Mouse (Mus musculus) cerebral cortex, adult 2 months (tissue): Measurements from ENCODE around the gene Nfatc2ip.

ENCODE experiments used
- WGBS: fragments of 180-500 bp; shearing (Covaris S2); methylation state at CpG from one replicate; pipeline ENCODE4 v1.1.7; 2018; 5-methylcytosine and 5-hydroxymethylcytosine counted together

The Nfatc2ip gene

DNA sequence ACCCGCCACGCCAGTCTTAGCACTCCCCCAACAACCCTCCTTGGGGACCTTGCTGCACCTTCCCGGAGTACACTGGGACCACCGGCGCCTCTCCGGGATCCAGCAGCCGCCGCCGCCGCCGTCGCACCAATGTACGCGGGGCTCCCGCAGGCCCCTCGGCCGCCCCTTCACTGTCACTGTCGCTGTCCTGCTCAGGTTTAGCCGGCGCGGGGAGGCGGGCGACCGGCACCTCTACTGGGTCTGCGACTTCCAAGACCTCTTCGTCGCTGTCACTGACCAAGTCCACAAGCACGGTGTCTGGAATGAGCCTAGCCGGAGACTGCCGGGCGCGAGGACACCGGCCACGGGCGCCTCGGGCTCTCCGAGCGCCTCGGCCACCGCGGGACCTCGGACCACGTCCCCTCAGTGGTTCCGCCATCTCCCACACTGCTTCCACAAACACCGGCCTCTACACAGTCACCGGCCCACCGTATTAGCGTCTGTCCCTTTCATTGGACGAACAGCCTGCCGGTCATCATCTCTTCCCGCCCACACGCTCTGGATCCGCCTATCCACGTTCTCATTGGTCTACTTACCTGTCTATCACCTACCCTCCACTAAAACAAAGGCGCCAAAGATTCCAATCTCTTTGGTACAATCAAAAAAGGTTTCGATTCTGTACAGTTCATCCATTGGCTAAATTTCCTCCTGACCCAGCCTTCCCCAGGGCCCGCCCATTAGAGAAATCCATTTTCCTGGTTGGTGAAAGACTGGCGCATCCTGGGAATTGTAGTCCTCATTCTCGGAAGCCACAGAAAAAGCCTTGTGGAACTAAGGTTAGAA lies at the start of gene Nfatc2ip:
Nfatc2ip (minus strand) TSS at position 440 of the 822 bp plus-strand sequence.
- WGBS: under 1% methylated on average over 59 of the region's 59 CpGs

DNA sequence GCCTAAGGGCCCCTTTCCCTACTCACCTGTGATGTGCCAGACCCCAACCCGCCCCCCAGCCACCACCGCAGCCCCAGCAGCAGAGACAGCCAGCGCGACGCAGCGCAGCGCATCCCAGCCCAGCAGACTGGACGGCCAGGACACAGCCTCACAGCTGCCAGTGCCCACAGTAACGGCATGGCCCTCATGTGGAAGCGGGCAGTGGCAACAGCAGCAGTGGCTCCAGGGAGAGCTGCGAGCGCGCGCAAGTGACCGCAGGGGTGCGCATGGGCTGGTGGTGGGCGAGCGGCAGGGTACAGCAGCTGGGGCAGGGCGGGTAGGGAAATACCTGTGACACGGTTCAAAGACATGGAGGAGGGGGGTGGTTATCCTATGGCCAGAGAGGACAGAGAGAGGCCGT lies 49.7 kb upstream of the Nfatc2ip start:
- WGBS: 93% methylated on average over 21 of the region's 21 CpGs

DNA sequence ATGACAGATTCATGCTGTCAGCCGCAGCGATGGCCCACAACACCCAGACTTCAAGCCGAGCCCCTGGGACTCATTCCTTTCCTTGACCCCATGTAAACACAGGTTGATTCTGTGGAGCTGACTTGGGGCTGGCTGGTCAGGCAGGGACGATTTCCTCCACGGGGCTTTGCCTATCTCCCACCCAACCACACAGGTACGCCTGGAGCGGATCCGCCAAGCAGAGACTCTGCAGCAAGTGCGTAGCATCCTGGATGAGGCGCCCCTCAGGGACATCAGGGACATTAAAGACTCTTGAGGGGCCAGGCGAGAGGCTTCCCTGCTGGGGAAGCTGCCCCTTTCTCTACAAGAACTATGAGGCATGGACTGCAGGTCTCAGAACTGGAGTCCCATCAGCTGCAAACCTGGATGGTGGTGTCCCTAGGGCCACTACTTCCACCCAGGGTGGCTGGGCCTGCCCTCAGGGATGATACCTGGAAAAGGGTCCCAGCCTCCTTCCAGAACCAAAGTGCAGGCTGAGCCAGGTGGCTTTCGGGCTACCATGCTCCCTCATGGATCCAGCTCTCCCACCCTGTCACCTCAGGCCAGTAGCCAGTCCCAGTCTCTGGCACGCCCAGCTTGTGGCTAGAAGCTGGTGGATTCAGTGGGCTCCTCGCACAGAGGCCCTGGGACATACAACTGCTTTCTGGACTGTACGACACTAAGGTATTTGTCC lies 48.7 kb upstream of the Nfatc2ip start:
- 95% methylated on average over 15 of the region's 15 CpGs for WGBS

DNA sequence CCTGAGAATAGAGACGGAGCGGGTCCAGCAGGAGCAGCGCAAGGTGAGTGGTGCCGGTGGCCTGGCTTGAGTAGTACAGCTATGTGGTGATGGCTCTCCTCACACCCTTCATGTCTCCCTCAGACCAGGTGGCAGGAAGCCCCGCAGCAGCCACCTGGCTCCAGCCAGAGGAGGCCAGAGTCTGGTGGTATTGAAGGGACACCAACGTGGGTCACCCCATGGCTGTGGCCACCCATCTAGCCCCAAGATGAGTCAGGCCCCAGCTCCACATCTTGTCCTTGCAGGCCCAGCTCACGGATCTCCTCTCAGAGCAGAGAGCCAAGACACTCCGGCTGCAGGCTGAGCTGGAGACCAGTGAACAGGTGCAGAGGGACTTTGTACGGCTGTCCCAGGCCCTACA lies 48.0 kb upstream of the Nfatc2ip start:
- WGBS: 98% methylated on average over 9 of the region's 9 CpGs

DNA sequence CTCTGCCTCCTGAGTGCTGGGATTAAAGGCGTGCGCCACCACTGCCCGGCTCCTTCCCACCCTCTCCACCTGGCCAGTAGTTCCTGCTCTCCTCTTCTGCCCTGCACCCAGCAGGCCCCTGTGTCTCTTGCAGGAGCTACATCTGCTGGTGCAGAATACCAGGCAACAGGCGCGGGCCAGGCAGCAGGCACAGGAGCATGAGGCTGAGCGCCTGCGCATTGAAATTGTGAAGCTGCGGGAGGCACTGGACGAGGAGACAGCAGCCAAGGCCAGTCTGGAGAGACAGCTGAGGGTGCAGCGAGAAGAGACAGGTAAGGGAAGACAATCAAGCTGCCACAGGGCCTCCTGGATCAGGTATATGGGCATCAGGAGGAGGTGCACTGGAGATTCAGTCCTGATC lies 47.5 kb upstream of the Nfatc2ip start:
- WGBS: 96% methylated on average over 10 of the region's 10 CpGs

DNA sequence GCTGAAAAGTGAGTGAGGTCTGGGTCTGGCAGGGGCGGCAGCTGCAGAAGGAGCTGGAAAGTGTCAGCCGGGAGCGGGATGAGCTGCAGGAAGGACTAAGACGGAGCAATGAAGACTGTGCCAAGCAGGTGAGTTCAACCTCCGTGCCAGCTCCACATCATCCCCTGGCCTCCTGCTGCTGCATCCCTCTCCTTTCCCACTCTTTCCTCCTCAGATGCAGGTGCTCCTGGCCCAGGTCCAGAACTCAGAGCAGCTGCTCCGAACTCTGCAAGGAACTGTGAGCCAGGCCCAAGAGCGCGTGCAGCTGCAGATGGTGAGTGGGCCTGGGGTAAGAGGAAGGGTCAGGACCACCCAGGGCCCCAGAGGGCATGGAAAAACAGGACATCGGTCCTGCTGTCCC lies 43.6 kb upstream of the Nfatc2ip start:
- 76% methylated on average over 9 of the region's 9 CpGs for WGBS

DNA sequence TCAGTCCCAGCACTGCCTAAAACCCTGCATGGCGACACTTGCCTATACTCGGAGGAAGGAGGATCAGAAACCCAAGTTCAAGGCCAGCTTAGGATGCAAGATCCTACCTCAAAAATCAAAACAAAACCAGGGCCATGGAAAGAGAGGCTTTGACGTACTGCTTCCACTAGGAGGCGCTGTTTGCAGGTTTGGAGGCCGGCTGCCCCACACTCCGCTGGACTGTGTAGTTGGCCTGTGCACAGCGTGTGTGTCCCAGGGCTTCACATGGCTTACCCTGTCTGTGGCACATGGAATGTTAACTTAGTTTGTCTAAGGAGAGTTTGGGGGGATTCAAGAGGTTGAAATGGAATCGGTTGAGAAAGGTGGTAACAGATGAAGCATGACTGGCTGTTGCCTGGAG lies 40.3 kb upstream of the Nfatc2ip start:
- WGBS: 39% methylated on average over 8 of the region's 8 CpGs

DNA sequence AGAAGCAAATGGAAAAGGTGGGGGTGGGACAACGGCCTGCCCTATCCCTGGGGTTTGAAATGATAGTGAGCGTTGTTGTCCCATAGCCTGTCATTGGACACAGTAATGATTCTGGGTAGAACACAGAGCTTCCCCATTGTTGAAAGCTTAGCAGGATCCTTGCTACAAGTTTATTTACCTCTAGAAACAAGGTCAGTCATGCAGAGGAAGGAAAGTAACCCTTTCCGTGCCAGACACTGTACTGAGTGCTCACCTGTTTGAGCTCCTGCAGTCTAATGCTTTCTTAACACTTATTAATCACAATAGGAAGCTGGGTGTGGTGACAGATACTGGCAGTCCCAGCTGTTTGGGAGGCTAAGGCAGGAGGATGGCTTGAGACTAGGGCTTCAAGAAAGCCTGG lies 39.3 kb upstream of the Nfatc2ip start:
- 87% methylated on average over 3 of the region's 3 CpGs for WGBS

DNA sequence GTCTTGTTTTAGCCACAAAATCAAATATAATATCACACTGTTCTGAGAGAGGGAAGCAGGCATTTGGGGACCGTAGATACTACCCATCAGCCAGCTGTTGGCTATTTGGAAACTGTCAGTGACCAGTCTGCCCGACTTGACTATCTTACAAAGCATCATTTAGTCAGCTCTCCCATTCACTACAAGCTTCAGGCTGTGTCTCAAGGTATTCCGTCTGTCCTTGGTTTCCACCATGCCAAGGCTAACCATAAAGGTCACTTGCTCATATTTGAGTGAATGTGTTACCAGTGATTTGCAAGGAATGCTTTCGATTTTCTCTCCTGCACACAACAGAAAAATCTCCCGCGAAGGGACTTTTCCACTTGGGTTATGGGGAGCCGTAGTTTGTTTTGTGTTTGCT lies 38.2 kb upstream of the Nfatc2ip start:
- 91% methylated on average over 7 of the region's 7 CpGs for WGBS

DNA sequence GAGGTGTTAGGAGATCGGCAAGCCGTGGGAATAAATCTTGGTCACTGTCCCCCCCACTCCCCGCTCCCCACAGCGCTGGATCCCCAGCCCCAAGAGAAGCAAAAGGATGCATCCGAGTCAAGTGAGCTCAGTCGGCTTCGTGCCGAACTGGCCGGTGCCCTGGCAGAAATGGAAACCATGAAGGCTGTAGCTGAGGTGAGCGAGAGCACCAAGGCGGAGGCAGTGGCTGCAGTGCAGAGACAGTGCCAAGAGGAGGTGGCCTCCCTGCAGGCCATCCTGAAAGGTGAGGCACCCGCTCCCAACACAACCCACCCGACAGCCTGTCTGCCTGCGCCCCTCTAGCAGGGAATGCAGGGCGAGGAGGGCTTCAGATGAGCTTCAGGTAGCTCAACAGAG lies 33.0 kb upstream of the Nfatc2ip start:
- 26% methylated on average over 15 of the region's 15 CpGs for WGBS

DNA sequence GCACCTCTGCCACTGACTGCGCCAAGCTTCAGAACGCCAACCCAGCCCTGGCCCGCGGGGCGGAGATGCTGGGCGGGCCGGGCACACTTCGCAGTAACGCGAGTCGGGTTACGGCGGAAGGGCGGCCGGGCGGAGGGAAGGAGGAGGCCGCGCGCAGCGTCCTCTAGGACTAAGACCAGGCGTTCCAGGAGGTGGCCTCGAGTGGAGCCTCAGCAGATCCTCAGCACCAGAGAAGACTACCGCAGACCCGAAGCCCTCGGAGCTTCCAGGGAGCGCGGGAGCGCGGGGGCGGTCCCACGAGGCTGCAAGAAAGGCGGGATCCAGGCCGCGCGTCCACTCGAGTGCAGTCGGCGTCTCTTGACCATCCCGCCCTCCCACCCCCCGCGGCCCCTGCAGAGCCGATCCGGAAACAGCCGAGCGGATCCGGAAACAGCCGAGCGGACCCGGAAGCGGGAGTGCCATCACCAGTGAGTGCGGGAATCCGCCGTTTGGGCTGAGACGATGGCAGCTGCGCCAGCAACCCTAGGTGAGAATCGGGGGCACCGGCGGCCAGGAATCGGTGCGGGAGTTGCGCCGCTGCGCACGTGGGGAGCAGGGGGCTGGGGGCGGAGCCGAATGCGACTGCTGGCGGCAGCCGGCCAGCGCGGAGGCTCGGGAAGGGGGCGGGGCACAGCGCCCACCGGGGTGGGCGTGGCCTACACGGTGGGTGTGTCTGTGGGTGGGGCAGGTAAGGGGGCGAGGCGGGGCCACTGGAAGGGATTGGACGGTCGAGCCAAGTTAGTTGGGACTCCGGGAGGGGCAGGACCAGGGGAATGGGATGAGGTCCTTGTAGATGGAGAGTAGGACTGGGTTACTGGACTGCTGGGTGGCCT lies 32.3 kb upstream of the Nfatc2ip start, which contains the start of gene Rabep2:
Rabep2 (plus strand) TSS at position 129 of the 872 bp plus-strand sequence.
- WGBS: under 1% methylated on average over 81 of the region's 82 CpGs

DNA sequence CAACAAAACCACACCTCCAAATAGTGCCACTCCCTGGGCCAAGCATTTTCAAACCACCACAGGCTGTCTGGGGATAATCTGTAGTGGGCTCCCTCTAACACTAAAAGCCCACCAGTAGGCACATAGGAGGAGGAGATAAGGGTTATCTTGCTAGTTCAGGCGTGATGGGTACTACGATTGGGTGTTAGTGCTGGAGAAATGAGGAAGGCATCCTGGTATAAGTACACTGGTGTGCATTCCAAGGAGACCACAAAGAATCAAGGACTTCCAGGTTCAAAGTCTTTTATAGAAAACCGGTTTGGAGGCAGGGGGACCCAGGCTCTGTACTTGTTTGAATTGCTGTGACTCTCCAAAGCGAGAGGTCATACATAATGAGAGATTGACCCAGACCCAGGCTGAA lies 31.6 kb upstream of the Nfatc2ip start:
- 29% methylated on average over 4 of the region's 4 CpGs for WGBS

DNA sequence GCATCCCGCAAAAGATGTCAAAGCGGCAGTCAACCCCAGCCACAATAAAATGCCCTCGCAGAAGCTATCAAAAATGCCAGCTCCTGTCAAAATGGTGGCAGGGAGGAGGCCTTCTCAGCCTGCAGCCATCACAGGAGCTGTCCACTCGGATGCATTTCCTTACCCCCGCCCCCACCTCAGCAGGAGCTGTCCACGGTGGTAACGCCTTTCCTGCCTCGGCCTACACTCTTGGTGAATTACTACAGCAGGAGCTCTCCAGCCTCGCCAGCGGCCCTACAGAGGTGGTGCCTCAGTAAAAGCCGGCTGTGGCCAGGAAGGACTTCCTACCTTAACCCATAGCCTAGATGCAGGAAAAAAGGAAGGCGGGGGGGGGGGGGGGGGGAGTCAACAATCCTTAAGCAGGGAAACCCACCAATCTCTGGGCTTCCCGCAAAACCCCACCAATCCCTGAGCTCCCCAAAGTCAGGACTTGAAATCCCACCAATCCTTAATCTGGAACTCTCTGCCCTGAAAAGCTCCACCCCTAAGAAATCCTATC lies 30.9 kb upstream of the Nfatc2ip start:
- 63% methylated on average over 13 of the region's 13 CpGs for WGBS

DNA sequence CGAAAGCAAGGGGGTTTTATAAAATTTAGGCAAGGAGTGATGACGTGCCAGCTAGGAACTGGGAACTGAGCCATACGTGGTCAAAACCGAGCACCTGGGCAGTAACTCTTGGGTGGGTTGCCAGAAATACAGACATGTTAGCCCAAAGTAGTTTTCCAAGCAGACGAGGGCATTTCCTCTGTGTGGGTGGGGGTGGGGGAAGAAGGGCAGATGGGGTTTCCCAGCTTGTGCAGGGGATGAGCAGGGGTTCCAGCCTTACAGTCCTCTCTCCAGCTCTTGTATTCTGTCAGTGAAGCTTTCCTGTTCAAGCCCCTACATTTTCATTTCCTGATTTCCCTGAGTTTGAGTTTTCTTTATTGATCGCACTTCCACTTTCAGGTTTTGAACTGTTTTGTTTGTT lies 27.6 kb upstream of the Nfatc2ip start:
- WGBS: 77% methylated on average over 6 of the region's 6 CpGs

DNA sequence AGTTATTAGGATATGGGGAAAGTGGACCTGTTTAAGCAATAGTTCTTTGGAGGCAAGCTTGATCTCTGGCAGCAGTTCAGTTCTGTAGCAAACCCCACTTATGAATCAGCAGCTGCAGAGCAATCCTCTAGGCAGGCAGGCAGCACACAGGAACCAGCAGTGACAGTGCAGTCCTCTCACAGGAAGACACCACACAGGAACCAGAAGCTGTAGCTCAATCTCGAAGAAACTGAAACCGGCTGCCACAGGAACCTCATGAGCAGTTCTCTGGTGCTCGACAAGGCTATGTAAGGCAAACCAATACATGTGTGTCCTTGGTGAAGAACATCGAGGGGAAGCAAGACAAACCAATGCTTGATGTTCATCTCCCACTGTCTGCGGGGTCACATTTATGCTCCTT lies 25.2 kb upstream of the Nfatc2ip start:
- 89% methylated on average over 5 of the region's 5 CpGs for WGBS

DNA sequence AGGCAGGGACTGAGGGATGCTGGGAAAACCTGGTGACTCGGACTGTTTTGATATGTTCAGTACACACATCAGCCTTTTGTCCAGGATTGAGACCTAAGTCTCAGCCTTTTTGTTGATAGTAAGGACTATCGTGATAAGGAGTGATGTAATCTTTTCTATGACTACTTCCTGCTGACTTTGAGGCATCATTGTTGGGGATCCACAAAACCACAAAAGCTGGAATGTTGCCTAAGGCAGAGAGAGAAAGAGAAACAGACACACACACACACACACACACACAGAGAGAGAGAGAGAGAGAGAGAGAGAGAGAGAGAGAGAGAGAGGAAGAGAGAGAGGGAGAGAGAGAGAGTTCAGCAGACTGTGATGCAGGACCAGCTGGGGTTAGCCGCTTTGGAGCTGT lies 22.0 kb upstream of the Nfatc2ip start:
- 63% methylated on average over 3 of the region's 3 CpGs for WGBS

DNA sequence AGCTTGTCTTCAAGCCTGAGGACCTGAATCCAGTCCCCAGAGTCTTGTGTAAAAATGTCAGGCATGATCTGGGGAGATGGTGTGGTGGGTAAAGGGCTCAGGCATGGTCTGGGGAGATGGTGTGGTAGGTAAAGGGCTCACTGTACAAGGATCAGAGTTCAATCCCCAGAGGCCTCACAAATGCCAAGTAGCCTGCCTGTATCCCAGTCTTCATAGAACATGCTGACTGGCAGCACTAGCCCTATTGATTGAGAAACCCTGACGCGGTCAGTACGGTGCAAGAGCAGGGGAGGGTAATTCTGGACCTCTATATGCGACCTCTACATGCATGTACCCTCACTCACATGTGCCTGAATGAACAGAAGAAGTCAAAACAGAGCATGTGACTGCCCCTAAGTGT lies 21.1 kb upstream of the Nfatc2ip start:
- WGBS: 85% methylated on average over 4 of the region's 4 CpGs

DNA sequence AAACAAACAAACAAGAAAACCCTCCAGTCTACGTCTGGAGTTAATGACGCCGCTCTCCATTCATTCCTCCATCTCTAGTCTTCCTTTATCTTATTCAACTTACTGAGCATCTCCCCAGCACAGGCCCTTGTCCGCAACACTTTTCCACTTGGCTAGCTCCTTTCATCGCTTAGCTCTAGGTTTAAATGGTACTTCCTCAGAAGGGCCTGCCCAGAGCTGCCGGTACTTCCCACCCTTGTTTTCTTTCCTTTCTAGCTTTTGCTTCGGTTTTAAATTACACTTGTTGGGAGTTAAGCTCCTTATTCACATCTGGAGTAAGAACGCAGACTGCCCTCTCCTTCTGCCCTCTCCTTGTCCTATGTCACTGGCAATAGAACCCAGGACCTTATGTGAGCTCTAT lies 20.5 kb upstream of the Nfatc2ip start:
- 58% methylated on average over 8 of the region's 8 CpGs for WGBS

DNA sequence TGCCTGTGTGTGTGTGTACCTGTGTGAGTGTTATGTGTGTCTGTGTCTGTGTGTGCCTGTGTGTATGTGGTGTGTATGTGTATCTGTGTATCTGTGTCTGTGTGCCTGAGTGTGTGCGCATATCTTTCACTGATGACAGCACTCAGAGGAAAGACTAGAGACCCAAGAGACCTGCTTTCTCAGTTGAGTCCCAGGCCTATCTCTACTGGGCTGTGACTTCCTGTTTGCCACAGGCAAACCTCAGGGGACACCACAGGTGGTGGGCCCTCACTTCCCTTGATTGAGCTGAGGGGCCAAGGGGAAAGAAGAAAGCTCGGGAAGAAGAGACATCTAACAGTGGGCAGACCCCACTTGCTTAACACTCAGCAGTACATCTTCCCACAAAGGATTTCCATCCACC lies 20.1 kb upstream of the Nfatc2ip start:
- 71% methylated on average over 2 of the region's 2 CpGs for WGBS

DNA sequence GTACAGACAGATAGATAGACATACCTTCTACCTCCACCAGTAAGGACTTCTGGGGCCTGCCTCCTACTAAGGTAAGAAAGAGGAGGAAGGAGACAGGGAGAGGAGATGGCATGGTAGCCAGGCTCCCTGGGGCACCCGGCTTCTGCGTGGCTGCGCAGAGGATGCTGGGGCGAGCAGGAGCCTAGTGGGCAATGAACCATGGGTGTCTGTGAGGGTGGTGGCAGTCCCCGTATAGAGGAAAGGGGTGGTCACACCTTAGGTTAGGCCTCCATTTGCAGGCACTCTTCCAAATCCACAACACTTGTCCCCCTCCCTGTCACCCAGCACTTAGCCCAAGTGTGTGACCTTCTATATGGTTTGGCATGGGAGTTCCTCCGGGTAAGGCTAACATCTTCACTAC lies 18.2 kb upstream of the Nfatc2ip start, which contains the start of gene Cd19:
Cd19 (minus strand) TSS at position 165 of the 400 bp plus-strand sequence.
- WGBS: 93% methylated on average over 6 of the region's 6 CpGs

DNA sequence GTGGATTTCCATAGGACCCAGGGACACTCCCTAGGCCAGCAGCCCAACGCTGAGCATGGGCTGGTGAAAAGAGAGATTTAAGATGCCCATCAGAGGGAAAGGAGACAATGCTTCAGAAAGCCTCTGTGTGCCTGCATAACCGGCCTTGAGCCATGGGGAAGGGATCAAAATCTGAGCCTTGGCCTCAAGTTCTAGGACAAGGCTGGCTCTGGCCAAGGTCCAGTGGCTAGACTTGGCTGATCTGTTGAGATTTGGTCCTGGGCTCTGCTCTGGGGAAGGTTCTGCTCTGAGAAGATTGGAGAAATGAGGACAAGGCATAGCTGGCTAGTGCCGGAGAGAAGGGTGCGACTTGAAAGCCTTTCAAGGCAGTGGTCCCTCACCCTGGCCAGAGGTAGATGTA lies 14.5 kb upstream of the Nfatc2ip start:
- WGBS: 91% methylated on average over 4 of the region's 4 CpGs

DNA sequence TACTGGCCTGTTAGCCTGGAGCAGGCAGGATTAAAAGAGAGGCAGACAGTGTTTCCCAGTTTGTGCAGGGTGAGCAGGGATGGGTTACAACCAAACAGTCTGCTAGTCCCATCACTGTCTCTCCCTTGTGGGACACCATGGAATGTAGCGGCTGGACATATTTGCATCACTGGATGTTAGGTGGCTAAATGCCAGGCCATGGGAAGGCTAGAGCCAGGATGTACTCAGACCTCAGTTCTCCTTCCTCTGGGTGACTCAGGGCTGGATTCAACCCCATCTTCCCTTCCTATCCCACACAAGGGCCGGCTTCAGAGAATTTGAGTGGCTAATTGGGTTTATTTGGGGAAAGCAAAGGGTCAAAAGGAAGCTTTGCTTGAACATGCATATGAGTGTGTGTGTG lies 12.1 kb upstream of the Nfatc2ip start:
- 88% methylated on average over 2 of the region's 2 CpGs for WGBS
